Mouse (Mus musculus): ENCODE measurements at regions not wholly inside any gene's neighbourhood (a gene's known extent, or its start where the extent isn't known, plus 50 kb on each side); places are given as distances from the start of the nearest gene placed in this dataset.

GRCm38 (mm10) chr2:115250019-115250807, 331.3 kb upstream of the BC052040 start:
- H3K36me3 ChIP-seq, result no peaks in the 10 kb centered on the region
- H3K27ac ChIP-seq (replicated peaks), result peak overlapping the region; percentile 55
- H3K9ac ChIP-seq, result no peak overlapping the region
- peaks cover 11% of the 10 kb centered on the region for H3K4me1 ChIP-seq
- no peak overlapping the region for H3K4me2 ChIP-seq (replicated peaks)
- ATAC-seq (ENCODE audit: insufficient number of reproducible peaks, low FRiP score, low TSS enrichment, low read depth), result no peak
- H3K4me3 ChIP-seq (replicated peaks), result no peak overlapping the region
- H3K9me3 ChIP-seq (replicated peaks), result no peaks in the 10 kb centered on the region
- H3K27me3 ChIP-seq, result no peaks in the 10 kb centered on the region
- 30% methylated on average over 5 of the region's 5 CpGs for WGBS

GRCm38 (mm10) chr2:115257391-115257790, 324.1 kb upstream of the BC052040 start:
- Histone ChIP-seq H3K4me3 (replicated peaks) (no peak overlapping the region), H3K4me1 (no peaks in the 10 kb centered on the region), H3K36me3 (no peaks in the 10 kb centered on the region), H3K27me3 (no peaks in the 10 kb centered on the region), H3K9me3 (replicated peaks) (no peaks in the 10 kb centered on the region), H3K27ac (replicated peaks) (no peak overlapping the region), H3K9ac (no peak overlapping the region), H3K4me2 (replicated peaks) (no peak overlapping the region)
- ATAC-seq (ENCODE audit: insufficient number of reproducible peaks, low FRiP score, low TSS enrichment, low read depth), result no peak
- 66% methylated on average over 2 of the region's 2 CpGs for WGBS

- 75% methylated on average over 7 of the region's 7 CpGs for WGBS
- Histone ChIP-seq H3K9ac (no peak overlapping the region), H3K4me1 (no peaks in the 10 kb centered on the region), H3K27me3 (no peaks in the 10 kb centered on the region), H3K4me2 (replicated peaks) (no peak overlapping the region), H3K27ac (replicated peaks) (no peak overlapping the region), H3K4me3 (replicated peaks) (no peak overlapping the region), H3K36me3 (no peaks in the 10 kb centered on the region), H3K9me3 (replicated peaks) (no peaks in the 10 kb centered on the region)
- ATAC-seq (ENCODE audit: insufficient number of reproducible peaks, low FRiP score, low TSS enrichment, low read depth), result no peak
Measured at GRCm38 (mm10) chr2:115268247-115268646, 313.3 kb upstream of the BC052040 start.

- Histone ChIP-seq H3K4me3 (replicated peaks) (0 out of 2 replicates have a peak overlapping the region, but pooled peaks have one; percentile 2), H3K4me2 (replicated peaks) (peak overlapping the region; percentile 23), H3K27me3 (no peaks in the 10 kb centered on the region), H3K9me3 (replicated peaks) (no peaks in the 10 kb centered on the region), H3K36me3 (no peaks in the 10 kb centered on the region), H3K27ac (replicated peaks) (no peak overlapping the region), H3K9ac (no peak overlapping the region), H3K4me1 (0 out of 2 replicates have a peak, but pooled peaks cover 11% of the 10 kb centered on the region)
- WGBS, result 20% methylated on average over 4 of the region's 4 CpGs
- no peak for ATAC-seq (ENCODE audit: insufficient number of reproducible peaks, low FRiP score, low TSS enrichment, low read depth)
Measured at GRCm38 (mm10) chr2:115277421-115277820, 304.1 kb upstream of the BC052040 start.

- no peaks in the 10 kb centered on the region for H3K36me3 ChIP-seq
- WGBS, result 36% methylated on average over 2 of the region's 2 CpGs
- no peak overlapping the region for H3K4me3 ChIP-seq (replicated peaks)
- no peaks in the 10 kb centered on the region for H3K27me3 ChIP-seq
- no peak overlapping the region for H3K4me2 ChIP-seq (replicated peaks)
- no peaks in the 10 kb centered on the region for H3K9me3 ChIP-seq (replicated peaks)
- no peak overlapping the region for H3K9ac ChIP-seq
- H3K4me1 ChIP-seq, result no peaks in the 10 kb centered on the region
- H3K27ac ChIP-seq (replicated peaks), result no peak overlapping the region
- ATAC-seq (ENCODE audit: insufficient number of reproducible peaks, low FRiP score, low TSS enrichment, low read depth), result no peak
Measured at GRCm38 (mm10) chr2:115293020-115293419, 288.5 kb upstream of the BC052040 start.

GRCm38 (mm10) chr2:115297463-115297862, 284.1 kb upstream of the BC052040 start:
- ATAC-seq (ENCODE audit: insufficient number of reproducible peaks, low FRiP score, low TSS enrichment, low read depth), result no peak
- H3K27ac ChIP-seq (replicated peaks), result no peak overlapping the region
- H3K9ac ChIP-seq, result no peak overlapping the region
- no peaks in the 10 kb centered on the region for H3K27me3 ChIP-seq
- no peak overlapping the region for H3K4me3 ChIP-seq (replicated peaks)
- no peak overlapping the region for H3K4me2 ChIP-seq (replicated peaks)
- no peaks in the 10 kb centered on the region for H3K36me3 ChIP-seq
- no peaks in the 10 kb centered on the region for H3K9me3 ChIP-seq (replicated peaks)
- no peaks in the 10 kb centered on the region for H3K4me1 ChIP-seq
- WGBS, result 70% methylated on average over 6 of the region's 6 CpGs

GRCm38 (mm10) chr2:115307248-115307647, 274.3 kb upstream of the BC052040 start:
- Histone ChIP-seq H3K9ac (no peak overlapping the region), H3K27ac (replicated peaks) (no peak overlapping the region), H3K27me3 (no peaks in the 10 kb centered on the region), H3K36me3 (no peaks in the 10 kb centered on the region), H3K9me3 (replicated peaks) (no peaks in the 10 kb centered on the region), H3K4me3 (replicated peaks) (no peak overlapping the region), H3K4me2 (replicated peaks) (no peak overlapping the region), H3K4me1 (no peaks in the 10 kb centered on the region)
- no peak for ATAC-seq (ENCODE audit: insufficient number of reproducible peaks, low FRiP score, low TSS enrichment, low read depth)
- 63% methylated on average over 4 of the region's 4 CpGs for WGBS

GRCm38 (mm10) chr2:115309856-115310631, 271.5 kb upstream of the BC052040 start:
- Histone ChIP-seq H3K4me2 (replicated peaks) (no peak overlapping the region), H3K27me3 (no peaks in the 10 kb centered on the region), H3K36me3 (no peaks in the 10 kb centered on the region), H3K9me3 (replicated peaks) (no peaks in the 10 kb centered on the region), H3K4me3 (replicated peaks) (no peak overlapping the region), H3K27ac (replicated peaks) (no peak overlapping the region), H3K9ac (no peak overlapping the region), H3K4me1 (no peaks in the 10 kb centered on the region)
- 74% methylated on average over 4 of the region's 4 CpGs for WGBS
- ATAC-seq (ENCODE audit: insufficient number of reproducible peaks, low FRiP score, low TSS enrichment, low read depth), result no peak

GRCm38 (mm10) chr2:115318551-115318950, 263.0 kb upstream of the BC052040 start:
- no peak overlapping the region for H3K27ac ChIP-seq (replicated peaks)
- H3K4me1 ChIP-seq, result no peaks in the 10 kb centered on the region
- H3K9ac ChIP-seq, result no peak overlapping the region
- H3K36me3 ChIP-seq, result no peaks in the 10 kb centered on the region
- no peak overlapping the region for H3K4me3 ChIP-seq (replicated peaks)
- no peak overlapping the region for H3K4me2 ChIP-seq (replicated peaks)
- WGBS, result 41% methylated on average over 3 of the region's 3 CpGs
- no peaks in the 10 kb centered on the region for H3K9me3 ChIP-seq (replicated peaks)
- no peaks in the 10 kb centered on the region for H3K27me3 ChIP-seq
- ATAC-seq (ENCODE audit: insufficient number of reproducible peaks, low FRiP score, low TSS enrichment, low read depth), result no peak

- H3K9me3 ChIP-seq (replicated peaks), result no peaks in the 10 kb centered on the region
- no peaks in the 10 kb centered on the region for H3K36me3 ChIP-seq
- no peak overlapping the region for H3K27ac ChIP-seq (replicated peaks)
- H3K4me3 ChIP-seq (replicated peaks), result no peak overlapping the region
- 47% methylated on average over 5 of the region's 5 CpGs for WGBS
- no peak overlapping the region for H3K4me2 ChIP-seq (replicated peaks)
- H3K4me1 ChIP-seq, result no peaks in the 10 kb centered on the region
- H3K27me3 ChIP-seq, result no peaks in the 10 kb centered on the region
- no peak for ATAC-seq (ENCODE audit: insufficient number of reproducible peaks, low FRiP score, low TSS enrichment, low read depth)
- no peak overlapping the region for H3K9ac ChIP-seq
Measured at GRCm38 (mm10) chr2:115322582-115322981, 258.9 kb upstream of the BC052040 start.

- no peaks in the 10 kb centered on the region for H3K27me3 ChIP-seq
- no peak overlapping the region for H3K27ac ChIP-seq (replicated peaks)
- no peak for ATAC-seq (ENCODE audit: insufficient number of reproducible peaks, low FRiP score, low TSS enrichment, low read depth)
- H3K36me3 ChIP-seq, result no peaks in the 10 kb centered on the region
- 59% methylated on average over 2 of the region's 2 CpGs for WGBS
- no peaks in the 10 kb centered on the region for H3K9me3 ChIP-seq (replicated peaks)
- H3K9ac ChIP-seq, result no peak overlapping the region
- no peaks in the 10 kb centered on the region for H3K4me1 ChIP-seq
- H3K4me2 ChIP-seq (replicated peaks), result no peak overlapping the region
- H3K4me3 ChIP-seq (replicated peaks), result no peak overlapping the region
Measured at GRCm38 (mm10) chr2:115326526-115326925, 255.0 kb upstream of the BC052040 start.
